Mouse (Mus musculus): ENCODE results near the gene Zfp366. TPM values are rescaled to one million over a fixed set of nuclear protein-coding genes. Genes with fewer than 3 reads are reported as not detected.

Gene Zfp366
- total RNA-seq, 2 experiments from 2014 or later: 3.2 to 4.8 TPM

DNA sequence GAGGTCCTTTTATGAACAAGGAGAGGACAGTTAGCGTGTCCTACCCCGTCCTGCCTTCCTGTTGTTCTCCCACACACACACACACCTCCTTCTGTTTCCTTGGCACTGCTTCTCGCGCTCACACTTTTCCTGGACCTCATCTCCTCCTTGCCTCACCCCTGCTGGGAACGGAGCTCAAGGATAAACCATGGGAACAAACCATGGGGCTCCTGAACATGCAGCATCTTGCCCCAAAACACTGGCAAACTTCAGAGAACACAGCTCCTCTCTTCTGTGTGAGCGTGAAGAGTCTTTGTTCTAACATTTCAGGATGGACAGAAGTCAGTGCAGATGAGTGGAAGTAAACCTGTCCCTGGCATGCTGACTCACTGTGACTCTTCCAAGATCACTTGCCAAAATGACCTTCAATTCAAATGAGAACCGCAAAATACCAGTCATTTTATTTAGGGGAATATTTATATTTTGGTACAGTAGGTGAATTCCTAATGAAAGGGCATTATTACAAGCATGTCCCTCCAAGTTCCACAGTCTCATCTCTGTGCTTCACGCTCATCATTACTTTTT is 38.8 kb downstream of the Zfp366 start:
- DNase-seq (ENCODE audit: low spot score in 2 of 2): no peak
- intact Hi-C loops (cut with DNase I): no loop called here

DNA sequence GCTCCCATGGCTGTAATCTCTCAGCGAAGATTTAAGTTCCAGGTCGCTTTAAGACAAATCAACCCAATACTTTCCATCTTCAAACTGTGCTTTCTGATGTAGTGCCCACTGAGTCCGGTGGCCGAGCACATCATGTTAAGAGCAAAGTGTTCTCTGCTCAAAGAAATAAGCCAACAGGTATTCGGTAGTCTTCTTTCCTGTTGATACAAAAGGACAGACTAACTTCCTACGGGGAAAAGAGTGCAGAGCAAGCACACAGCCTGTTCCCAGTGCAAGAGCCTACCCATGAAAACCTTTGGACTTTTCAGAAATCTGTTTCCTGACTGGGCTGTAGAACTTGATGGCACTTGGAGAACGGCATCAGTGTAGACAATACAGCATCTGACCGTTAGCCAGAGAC is 39.3 kb downstream of the Zfp366 start:
- intact Hi-C loops (cut with DNase I): no loop called here
- DNase-seq (ENCODE audit: low spot score in 2 of 2): no peak

DNA sequence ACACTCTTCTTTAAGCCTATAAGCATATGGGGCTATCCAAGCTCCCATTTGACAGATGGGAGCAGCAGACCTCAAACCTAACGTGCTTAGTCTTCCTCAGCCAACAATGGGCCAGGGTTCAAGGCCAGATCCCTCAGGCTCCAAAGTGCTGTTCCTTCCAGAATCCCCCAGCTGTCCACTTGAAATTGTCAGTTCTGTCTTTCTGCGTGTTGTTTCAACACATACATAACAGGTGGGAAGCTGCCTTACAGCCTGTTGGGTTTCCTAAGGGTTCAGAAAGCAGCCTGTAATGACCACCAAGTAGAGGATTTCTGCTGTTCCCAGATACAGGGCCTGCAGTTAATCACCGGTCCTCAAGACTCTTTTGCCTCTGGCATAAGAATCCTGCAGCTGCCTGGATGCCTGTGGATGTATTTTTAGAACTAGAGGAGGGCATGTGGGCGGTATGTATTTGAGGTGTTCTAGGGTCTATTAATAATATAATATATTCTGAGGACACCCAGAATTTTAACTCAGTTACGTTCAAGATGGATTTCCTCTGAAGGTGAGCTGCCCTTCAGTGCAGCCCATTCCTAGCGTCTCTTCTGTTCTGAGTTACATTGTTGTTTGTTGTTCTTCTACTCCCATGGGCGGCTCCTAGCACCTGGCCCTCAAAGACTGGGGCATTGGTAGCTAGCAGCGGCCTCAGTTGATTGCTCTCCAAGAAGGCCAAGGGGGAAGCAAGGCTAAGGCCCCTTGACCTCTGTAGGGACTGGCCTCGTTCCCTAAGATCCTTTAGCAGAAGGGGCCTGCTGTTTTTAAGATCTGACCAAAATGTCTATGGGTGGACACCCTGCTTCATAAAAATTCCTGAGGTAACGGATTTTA is 41.0 kb downstream of the Zfp366 start:
- DNase-seq (ENCODE audit: low spot score in 2 of 2): no peak
- intact Hi-C loops (cut with DNase I): no loop called here

DNA sequence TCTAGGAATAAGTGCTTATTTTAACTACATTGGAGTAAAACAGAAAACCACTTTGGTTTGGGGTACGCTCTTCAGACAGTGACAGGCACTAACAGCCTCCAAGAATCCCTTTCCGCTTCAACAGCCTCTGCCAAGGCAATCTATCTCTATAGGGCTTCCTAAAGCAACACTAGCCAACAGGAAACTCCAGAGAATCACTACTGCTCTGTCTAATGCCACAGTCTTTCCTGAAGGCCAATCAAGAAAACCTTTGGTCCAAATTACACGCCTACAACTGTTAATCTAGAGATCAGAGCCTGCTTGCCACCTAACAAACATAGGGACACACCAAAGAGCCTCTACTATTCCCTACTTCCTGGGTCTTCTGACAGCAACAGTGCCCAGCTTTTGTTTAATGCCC is 42.2 kb downstream of the Zfp366 start:
- no peak for DNase-seq (ENCODE audit: low spot score in 2 of 2)
- intact Hi-C loops (cut with DNase I): no loop called here

DNA sequence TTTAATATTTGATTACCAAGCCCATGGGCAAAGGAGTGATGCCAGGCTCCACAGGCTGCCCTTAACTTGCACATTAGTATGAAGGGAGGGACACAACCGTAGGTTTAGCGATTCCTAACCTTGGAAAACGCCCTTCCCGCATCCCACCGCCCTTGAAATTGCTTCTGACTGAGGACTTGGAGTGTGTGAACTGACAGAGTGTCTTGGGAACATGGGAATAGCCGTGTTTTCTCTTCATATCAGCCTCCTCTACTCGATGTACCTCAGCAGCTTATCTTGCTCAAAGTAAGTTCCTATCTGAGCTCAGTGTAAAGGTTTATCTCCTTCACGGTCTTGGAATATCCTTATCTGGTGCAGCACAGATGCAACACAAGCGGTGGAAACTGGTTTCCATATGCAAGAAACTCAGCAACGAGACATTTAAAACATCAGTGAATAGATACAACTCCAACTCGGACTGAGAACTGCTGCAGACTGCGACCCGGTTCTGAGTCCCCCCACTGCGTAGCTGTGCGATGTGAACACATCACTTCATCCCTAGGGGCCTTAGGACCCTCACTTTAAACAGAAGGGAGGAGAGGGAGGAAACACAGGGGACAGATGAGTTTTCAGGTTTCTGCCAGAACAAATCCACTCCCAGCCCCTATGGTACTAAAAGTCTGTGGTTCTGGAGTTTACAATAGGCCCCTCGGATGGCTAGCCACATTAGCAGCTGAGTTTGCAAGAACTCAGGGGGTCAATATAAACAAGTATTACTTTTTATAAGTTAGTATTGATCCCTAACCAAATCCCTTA is 43.0 kb downstream of the Zfp366 start:
- no peak for DNase-seq (ENCODE audit: low spot score in 2 of 2)
- intact Hi-C loops (cut with DNase I): no loop called here

- no peak for DNase-seq (ENCODE audit: low spot score in 2 of 2)
- intact Hi-C loops (cut with DNase I): no loop called here
These were observed 44.4 kb downstream of the Zfp366 start for GRCm38 (mm10) chr13:99228821-99229570.

- no peak for DNase-seq (ENCODE audit: low spot score in 2 of 2)
- intact Hi-C loops (cut with DNase I): no loop called here
These were observed 45.2 kb downstream of the Zfp366 start for GRCm38 (mm10) chr13:99229641-99230494.

- no peak for DNase-seq (ENCODE audit: low spot score in 2 of 2)
- intact Hi-C loops (cut with DNase I): no loop called here
These were observed 45.9 kb downstream of the Zfp366 start for GRCm38 (mm10) chr13:99230495-99230868.

DNA sequence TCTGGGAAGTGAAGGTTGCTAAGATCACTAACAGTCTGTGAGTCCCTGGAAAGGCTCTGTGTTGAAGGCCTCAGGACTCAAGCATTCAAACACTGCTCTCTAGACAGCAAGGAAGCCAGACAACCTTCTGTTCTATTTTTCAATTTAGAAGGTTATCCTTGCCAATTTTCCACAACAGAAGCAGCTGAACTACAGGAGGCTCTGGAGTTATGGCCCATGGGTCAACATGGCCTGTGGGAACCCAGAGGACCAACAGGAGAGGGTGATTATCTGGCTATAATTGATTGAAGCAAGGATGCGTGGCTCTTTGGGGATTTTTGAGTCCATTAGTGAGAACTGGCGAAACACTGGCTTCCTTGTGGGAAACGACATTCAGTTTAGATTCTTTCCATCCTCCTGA is 48.7 kb downstream of the Zfp366 start:
- intact Hi-C loops (cut with DNase I): no loop called here
- DNase-seq (ENCODE audit: low spot score in 2 of 2): no peak

GRCm38 (mm10) chr13:99233956-99234355 is 49.3 kb downstream of the Zfp366 start:
- intact Hi-C loops (cut with DNase I): no loop called here
- no peak for DNase-seq (ENCODE audit: low spot score in 2 of 2)

DNA sequence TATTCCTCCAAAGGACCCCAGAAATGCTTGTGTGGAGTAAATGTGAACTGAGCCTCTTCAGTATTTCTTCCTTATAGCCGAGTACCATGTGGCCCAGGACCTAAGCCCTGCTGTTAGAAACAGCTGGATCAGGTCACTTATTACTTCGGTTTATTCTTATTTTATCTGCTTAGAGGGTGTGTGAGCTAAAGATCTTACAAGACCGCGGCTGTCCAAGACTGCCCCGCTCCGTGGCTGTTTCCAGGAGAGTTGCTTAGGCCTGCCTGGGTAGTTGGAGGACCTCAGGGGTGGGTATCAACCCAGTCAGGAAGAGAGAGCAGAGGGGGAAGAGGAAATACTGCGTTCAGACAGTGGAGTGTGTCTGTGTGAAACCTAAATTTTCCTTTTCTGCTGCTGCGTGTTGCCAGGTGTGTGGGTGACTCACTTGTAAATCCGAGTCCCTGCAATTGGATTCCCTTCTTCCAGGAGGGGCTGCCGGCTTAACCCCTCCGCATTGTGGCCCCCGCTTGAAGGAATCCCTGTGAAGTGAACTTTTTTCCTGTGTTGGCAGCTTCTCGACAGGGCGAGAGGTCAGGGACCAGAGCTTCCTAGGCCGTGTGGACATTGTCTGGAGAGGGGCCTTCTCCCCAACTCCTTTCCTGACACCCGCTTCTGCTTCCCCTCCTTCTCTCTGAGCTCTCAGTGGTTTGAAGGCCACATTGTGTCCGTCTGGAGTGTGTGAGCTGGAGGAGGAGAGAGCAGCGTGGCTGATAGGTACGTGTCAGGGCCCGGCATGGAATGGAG is 51.0 kb downstream of the Zfp366 start:
- intact Hi-C loops (cut with DNase I): no loop called here
- no peak for DNase-seq (ENCODE audit: low spot score in 2 of 2)

GRCm38 (mm10) chr13:99236222-99236621 is 51.6 kb downstream of the Zfp366 start:
- intact Hi-C loops (cut with DNase I): no loop called here
- no peak for DNase-seq (ENCODE audit: low spot score in 2 of 2)

GRCm38 (mm10) chr13:99237122-99237521 is 52.5 kb downstream of the Zfp366 start:
- no peak for DNase-seq (ENCODE audit: low spot score in 2 of 2)
- intact Hi-C loops (cut with DNase I): no loop called here

DNA sequence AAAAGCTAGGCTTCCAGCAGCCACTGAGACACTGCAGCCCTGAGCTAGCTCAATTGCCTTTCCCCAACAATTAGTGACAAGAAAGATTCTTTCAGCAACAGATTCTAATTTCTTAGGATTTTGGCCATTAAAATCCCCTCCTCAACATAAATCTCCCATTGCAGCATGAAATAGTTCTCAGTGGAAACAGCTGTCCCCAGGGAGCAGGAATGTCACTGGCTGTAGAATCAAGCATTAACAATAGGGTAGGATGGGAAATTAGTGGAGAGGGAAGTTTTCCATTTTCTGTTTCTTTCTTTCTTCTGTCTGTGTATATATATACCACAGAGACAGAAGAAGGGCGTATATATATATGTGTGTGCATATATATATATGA is 53.2 kb downstream of the Zfp366 start:
- intact Hi-C loops (cut with DNase I): no loop called here
- DNase-seq (ENCODE audit: low spot score in 2 of 2): no peak

- DNase-seq (ENCODE audit: low spot score in 2 of 2): peak; percentile 22 to 36
- intact Hi-C loops (cut with DNase I): no loop called here
These were observed 53.9 kb downstream of the Zfp366 start for GRCm38 (mm10) chr13:99238217-99239160.

GRCm38 (mm10) chr13:99239161-99239530 is 54.5 kb downstream of the Zfp366 start:
- no peak for DNase-seq (ENCODE audit: low spot score in 2 of 2)
- intact Hi-C loops (cut with DNase I): no loop called here

- intact Hi-C loops (cut with DNase I): no loop called here
- DNase-seq (ENCODE audit: low spot score in 2 of 2): no peak
These were observed 55.1 kb downstream of the Zfp366 start for GRCm38 (mm10) chr13:99239741-99240140.

Data from left cerebral cortex, postnatal 36 days (tissue).